Mouse (Mus musculus) layer of hippocampus, adult 18-20 months (tissue): ENCODE results near the gene Gm21905. TPM values are rescaled to one million over a fixed set of nuclear protein-coding genes. Genes with fewer than 3 reads are reported as not detected.

Experiments used
- total RNA-seq, 2 experiments: library from RNA; stranded (reverse); gene quantifications; 2 replicates each; pipeline ENCODE4 v1.2.3; 2021

Gm21905 gene
- total RNA-seq, 2 experiments from 2014 or later: not detected

Other genes starting within 250 kb of the Gm21905 start
- gene Atp8a1, start 99.0 kb downstream of the Gm21905 start, total RNA-seq: 100 to 1,000 TPM; 170 to 193 TPM
- gene Gm5108, start 4.8 kb downstream of the Gm21905 start, total RNA-seq: not detected
- not detected for gene Grxcr1, start 85.4 kb upstream of the Gm21905 start, total RNA-seq